Mouse (Mus musculus) lung, postnatal 0 days (tissue): ENCODE data around the gene Rpl36-ps4.

Source experiments
- CTCF ChIP-seq: IDR thresholded peaks from 2 replicates; pipeline ENCODE4 v1.5.1; 2016; ENCODE audit warnings: antibody characterized with exemption, mild to moderate bottlenecking
- EP300 ChIP-seq: IDR thresholded peaks from 2 replicates; pipeline ENCODE4 v1.6.1; 2016; ENCODE audit warnings: antibody characterized with exemption, mild to moderate bottlenecking, control low read depth

DNA sequence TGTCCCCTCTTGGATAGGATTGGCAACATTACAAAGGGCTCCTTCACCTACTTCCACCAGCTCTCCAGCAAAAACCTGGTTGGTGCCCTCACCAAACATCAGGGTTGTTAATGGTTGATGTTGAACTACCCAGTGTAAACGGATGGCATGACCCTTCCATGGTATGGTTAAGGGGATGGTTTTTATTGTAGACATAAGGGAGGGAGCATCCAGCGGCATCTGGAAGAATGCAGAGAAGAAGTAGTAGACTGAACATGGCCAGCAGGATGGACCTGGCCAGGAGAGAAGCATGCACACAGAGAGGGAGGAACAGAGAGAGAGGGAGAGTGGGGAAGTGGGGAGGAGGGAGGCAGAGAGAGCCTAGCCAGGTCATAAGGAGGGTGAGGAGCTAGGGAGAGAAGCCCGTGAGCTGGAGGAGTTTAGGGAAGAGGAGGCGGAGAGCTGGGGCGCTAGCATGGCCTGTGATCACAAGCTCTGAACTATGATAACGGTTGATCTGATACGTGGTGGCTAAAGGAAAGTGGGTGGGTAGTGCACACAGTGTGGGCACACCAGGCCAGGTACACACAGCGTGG, 45.3 kb upstream of the Rpl36-ps4 start:
- TF ChIP-seq CTCF (no peak), EP300 (no peak)
